Mouse (Mus musculus) hindbrain, embryonic 13.5 days (tissue): ENCODE data around the gene Gm14124. TPM values are rescaled to one million over a fixed set of nuclear protein-coding genes. Genes with fewer than 3 reads are reported as not detected.
A peak's percentile ranks its signal among the peaks of the same experiment; 100 is the strongest.
"Not testable (repeated sequence)": the region's sequence is repeated elsewhere in the genome, so short reads cannot be mapped to it uniquely, and the experiment has no call there.

Experiments
- ATAC-seq: fragments of 200-750 bp; cut with Nextera tagmentation; 2 replicates; pipeline ENCODE4 v1.8.0; 2017; ENCODE audit warnings: moderate TSS enrichment; ENCODE audit not compliant: low FRiP score
- H3K27ac ChIP-seq: fragments of 300-500 bp; sonication (generic); 2 replicates; pipeline ENCODE4 v1.5.1; 2015; ENCODE audit warnings: inconsistent platforms, mild to moderate bottlenecking, moderate library complexity
- H3K27me3 ChIP-seq: fragments of 300-500 bp; sonication (generic); 2 replicates; pipeline ENCODE4 v1.6.1; 2015; ENCODE audit warnings: mild to moderate bottlenecking, inconsistent platforms
- H3K36me3 ChIP-seq: fragments of 300-500 bp; sonication (generic); 2 replicates; pipeline ENCODE4 v1.6.1; 2015; ENCODE audit warnings: mild to moderate bottlenecking, inconsistent platforms
- H3K4me1 ChIP-seq: fragments of 300-500 bp; sonication (generic); replicated peaks from 2 replicates; pipeline ENCODE4 v1.6.1; 2015; ENCODE audit warnings: inconsistent platforms
- H3K4me2 ChIP-seq: fragments of 300-500 bp; sonication (generic); 2 replicates; pipeline ENCODE4 v1.6.1; 2015; ENCODE audit warnings: inconsistent platforms, mild to moderate bottlenecking, moderate library complexity
- H3K4me3 ChIP-seq: fragments of 300-500 bp; sonication (generic); 2 replicates; pipeline ENCODE4 v1.5.1; 2015; ENCODE audit warnings: mild to moderate bottlenecking, inconsistent platforms
- H3K9ac ChIP-seq: fragments of 300-500 bp; sonication (generic); 2 replicates; pipeline ENCODE4 v1.6.1; 2015; ENCODE audit warnings: mild to moderate bottlenecking, inconsistent platforms
- H3K9me3 ChIP-seq: fragments of 300-500 bp; sonication (generic); 2 replicates; pipeline ENCODE4 v1.6.1; 2016; ENCODE audit warnings: inconsistent platforms
- WGBS: fragments of 180-500 bp; shearing (Covaris S2); methylation state at CpG from one replicate; pipeline ENCODE4 v1.1.7; 2015; 5-methylcytosine and 5-hydroxymethylcytosine counted together
- polyA plus RNA-seq: library from polyadenylated mRNA; unstranded; fragments of >200 nt; fragmentation: Nextera tagmentation; extraction: Ambion mirVana; gene quantifications from 2 replicates; pipeline ENCODE4 v1.2.1, GENCODE M21; 2015

Gm14124 gene
- not detected in 2 replicates for polyA plus RNA-seq

DNA sequence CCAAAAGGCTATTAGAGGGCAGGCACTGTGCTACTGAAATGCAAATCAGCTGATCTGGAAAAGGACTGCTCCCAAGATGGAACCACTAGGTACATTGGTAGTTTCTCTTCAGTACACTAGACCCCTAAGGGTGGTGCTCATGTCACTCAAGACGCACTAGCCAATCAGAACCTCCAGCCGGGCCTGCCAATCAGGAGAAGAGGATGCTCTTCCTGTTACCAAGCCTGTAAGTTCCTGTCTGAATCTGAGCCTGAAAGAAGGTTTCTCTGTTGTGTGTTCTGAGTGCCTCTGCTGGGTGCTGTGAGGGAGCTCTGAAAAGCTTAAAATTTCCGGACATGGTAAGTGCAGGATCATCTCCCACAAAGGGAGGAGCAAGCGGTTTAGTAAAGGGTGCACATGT lies at the start of gene Gm14124:
Gene Gm14124, plus strand, starts transcription at position 227 of the 400 bp plus-strand sequence.
- ATAC-seq, H3K9me3 ChIP-seq, H3K4me2 ChIP-seq, H3K4me3 ChIP-seq, H3K36me3 ChIP-seq, H3K27ac ChIP-seq, H3K27me3 ChIP-seq, H3K9ac ChIP-seq, H3K4me1 ChIP-seq: not testable (repeated sequence)
- 83% methylated on average over 4 of the region's 4 CpGs for WGBS

DNA sequence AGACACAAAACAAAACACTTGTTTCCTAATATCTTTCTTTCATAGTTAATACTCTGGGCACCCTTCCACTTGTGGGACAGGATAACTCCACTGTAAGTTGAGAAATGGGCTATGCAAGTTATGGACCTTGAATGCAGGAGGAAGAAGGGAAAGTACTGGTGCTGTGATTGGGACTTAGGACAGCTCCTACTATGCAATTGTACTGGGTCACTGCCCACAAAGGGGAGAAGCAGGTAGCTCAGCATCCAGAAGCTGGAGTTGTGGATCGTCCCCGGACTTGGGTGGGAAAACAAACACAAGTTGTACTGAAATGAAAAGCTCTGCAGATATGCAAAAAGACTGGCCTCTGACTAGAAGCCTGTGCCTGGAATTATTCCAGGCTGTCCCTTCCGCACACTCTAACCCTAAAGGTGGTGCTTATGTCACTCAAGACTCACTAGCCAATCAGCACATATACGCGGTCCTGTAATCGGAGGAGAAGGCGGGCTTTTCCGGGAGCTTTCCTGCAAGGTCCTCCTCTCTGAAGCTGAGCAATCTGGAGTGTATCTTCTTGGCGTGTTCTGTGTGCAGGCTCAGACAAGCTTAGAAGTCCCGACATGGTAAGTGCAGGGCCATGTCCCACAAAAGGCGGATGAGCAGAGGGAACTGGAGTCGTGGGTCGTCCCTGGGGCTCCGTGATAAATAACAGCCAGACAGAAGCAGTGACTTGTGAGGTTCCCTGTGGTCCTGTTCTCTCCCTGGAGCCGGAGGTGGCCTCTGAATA lies 39.5 kb upstream of the Gm14124 start, which contains the start of gene Zfp937:
Gene Zfp937, plus strand, starts transcription at position 474 of the 763 bp plus-strand sequence.
- H3K27ac ChIP-seq = peak within 1 kb of the TSS; percentile 52
- ATAC-seq = peak; percentile 100
- not testable (repeated sequence) for H3K36me3 ChIP-seq, H3K4me1 ChIP-seq, H3K9me3 ChIP-seq, H3K27me3 ChIP-seq
- H3K4me3 ChIP-seq = peak within 1 kb of the TSS; percentile 45
- H3K9ac ChIP-seq = peak within 1 kb of the TSS; percentile 70
- H3K4me2 ChIP-seq = peak within 1 kb of the TSS; percentile 54
- WGBS = 2% methylated on average over 15 of the region's 15 CpGs

DNA sequence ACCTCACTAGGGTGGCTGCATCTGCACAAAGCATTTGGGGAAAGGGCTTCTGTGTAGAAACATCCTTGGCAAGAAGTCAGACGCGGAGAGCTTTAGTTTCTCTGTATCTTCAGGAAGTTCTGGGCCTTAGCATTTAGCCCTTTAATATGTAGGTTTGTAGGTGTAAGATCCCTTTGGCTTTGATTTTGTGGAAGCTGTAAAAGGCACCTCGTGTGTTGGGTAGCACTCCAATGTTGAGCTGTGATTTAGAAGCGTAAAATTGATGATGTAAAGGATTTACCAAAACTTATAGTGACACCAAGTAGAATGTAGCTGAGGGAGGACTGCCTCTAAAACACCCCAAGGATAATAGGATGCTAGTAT lies 39.0 kb upstream of the Gm14124 start:
- 29% methylated on average over 4 of the region's 4 CpGs for WGBS
- peak overlapping the region; percentile 52 for H3K27ac ChIP-seq
- H3K9me3 ChIP-seq, H3K27me3 ChIP-seq, H3K4me1 ChIP-seq, H3K36me3 ChIP-seq: not testable (repeated sequence)
- peak overlapping the region; percentile 45 for H3K4me3 ChIP-seq
- ATAC-seq = peak; percentile 4; the same call in 1 of the 2 replicates
- H3K4me2 ChIP-seq = peak overlapping the region; percentile 54
- H3K9ac ChIP-seq = peak overlapping the region; percentile 70

DNA sequence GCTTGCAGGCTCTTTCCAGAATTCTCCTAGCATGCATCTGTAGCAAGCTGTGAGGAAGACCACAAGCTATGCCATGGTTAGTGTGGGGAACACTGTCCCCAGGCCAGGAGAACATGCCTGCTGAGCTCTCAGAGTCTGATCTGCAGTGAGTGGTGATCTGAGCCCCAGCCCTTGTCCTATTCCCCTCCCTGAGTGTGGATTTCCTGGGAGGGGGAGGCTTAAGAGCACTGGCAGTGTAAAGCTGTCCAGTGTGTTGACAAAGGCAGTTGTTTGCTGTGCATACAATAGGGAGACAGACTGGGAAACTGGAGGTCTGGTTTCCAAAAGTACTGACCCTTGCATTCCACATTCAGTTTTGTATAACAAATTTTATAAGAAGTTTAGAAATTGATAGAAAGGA lies 34.1 kb upstream of the Gm14124 start:
- H3K4me2 ChIP-seq, H3K27me3 ChIP-seq, ATAC-seq, H3K4me1 ChIP-seq, H3K27ac ChIP-seq, H3K9ac ChIP-seq, H3K4me3 ChIP-seq, H3K36me3 ChIP-seq, H3K9me3 ChIP-seq: not testable (repeated sequence)

DNA sequence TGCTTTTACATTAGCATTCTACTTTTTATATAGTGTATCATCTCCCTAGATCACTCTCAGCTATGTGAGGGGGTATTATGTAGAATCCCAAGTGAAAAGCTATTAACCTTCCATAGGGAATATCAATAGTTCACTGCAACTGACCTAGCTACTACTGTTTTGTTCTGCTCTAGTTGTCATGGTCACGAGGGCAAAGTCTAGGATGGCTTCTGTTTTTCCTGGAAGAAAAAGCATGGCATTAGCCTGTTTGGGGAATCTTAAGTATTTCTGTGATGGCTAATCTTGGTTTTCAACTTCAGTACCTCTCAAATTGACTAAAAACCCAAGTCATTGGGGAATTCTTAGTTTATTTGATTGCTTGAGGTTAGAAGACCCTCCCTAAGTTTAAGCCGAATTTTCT lies 14.1 kb upstream of the Gm14124 start:
- no peak overlapping the region for H3K4me2 ChIP-seq
- no peak for ATAC-seq
- H3K4me1 ChIP-seq = no peaks in the 10 kb centered on the region
- 94% methylated on average over 2 of the region's 2 CpGs for WGBS
- no peak overlapping the region for H3K4me3 ChIP-seq
- H3K27me3 ChIP-seq = no peaks in the 10 kb centered on the region
- peaks cover 43% of the 10 kb centered on the region for H3K36me3 ChIP-seq
- H3K27ac ChIP-seq = no peak overlapping the region
- H3K9ac ChIP-seq = no peak overlapping the region
- H3K9me3 ChIP-seq = peaks cover 37% of the 10 kb centered on the region

DNA sequence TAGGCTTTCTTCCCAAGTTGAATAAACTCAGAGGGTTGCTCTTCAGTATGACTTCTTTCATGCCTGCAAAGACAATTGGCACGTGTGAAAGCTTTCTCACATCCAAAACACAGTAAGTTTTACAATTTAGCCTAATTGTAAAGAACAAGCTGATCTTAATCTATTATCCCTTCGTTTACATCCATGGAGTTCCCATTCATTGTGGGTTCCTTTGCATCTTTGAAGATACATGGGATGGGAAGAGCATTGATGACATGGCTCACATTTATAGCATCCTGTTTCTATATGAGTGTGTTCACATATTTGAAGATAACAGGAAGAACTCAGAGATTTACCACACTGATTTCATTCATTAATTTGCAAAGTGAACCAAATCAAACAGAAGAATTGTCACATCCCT lies 1.8 kb upstream of the Gm14124 start, which contains the start of gene Gm21994:
Gene Gm21994, minus strand, starts transcription at position 101 of the 400 bp plus-strand sequence.
- H3K9me3 ChIP-seq, H3K27me3 ChIP-seq, H3K4me3 ChIP-seq, H3K27ac ChIP-seq, ATAC-seq, H3K36me3 ChIP-seq, H3K4me1 ChIP-seq, H3K9ac ChIP-seq, H3K4me2 ChIP-seq: not testable (repeated sequence)
- WGBS = 60% methylated on average over 2 of the region's 2 CpGs

DNA sequence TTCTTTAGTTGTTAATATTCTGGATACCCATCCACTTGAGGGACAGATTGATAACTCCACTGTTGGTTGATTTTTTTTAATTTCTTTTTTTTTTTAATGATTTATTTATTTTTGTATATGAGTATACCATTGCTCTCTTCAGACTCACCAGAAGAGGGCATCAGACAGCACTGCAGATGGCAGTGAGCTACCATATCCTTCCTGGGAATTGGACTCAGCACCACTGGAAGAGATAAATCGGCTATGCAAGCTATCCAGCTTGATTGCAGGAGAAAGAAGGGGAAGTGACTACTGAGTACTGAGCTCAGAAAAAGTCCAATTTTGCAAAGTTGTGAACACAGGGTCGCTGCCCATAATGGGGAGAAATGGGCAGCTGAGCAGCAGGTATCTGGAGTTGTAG lies 456 bp upstream of the Gm14124 start:
- not testable (repeated sequence) for H3K36me3 ChIP-seq, H3K27ac ChIP-seq, ATAC-seq, H3K4me1 ChIP-seq, H3K4me3 ChIP-seq, H3K9ac ChIP-seq, H3K4me2 ChIP-seq, H3K27me3 ChIP-seq, H3K9me3 ChIP-seq
- 73% methylated on average over 2 of the region's 2 CpGs for WGBS

DNA sequence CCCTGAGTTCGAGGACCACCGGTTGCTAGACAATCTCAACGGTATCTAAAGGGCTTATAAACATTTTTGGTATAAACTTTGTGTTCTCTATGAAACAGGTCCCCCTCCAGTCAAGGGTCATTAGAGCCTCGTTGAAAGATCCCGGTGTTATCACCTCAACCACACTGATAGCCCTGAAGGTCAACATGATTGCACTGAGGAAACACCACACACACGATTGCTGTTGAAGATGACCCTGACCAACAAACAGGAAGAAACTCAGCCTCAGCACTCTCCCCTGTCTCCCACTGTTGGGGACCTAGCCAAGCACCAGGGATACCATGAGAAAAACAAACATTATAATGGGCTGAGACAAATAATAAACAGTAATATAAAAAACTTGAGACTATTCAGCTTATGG lies 36.4 kb downstream of the Gm14124 start:
- Histone ChIP-seq H3K9me3 (no peaks in the 10 kb centered on the region), H3K27me3 (no peaks in the 10 kb centered on the region), H3K36me3 (no peaks in the 10 kb centered on the region), H3K27ac (no peak overlapping the region), H3K9ac (no peak overlapping the region), H3K4me1 (no peaks in the 10 kb centered on the region), H3K4me2 (no peak overlapping the region), H3K4me3 (no peak overlapping the region)
- WGBS = 89% methylated on average over 6 of the region's 6 CpGs
- ATAC-seq = no peak

DNA sequence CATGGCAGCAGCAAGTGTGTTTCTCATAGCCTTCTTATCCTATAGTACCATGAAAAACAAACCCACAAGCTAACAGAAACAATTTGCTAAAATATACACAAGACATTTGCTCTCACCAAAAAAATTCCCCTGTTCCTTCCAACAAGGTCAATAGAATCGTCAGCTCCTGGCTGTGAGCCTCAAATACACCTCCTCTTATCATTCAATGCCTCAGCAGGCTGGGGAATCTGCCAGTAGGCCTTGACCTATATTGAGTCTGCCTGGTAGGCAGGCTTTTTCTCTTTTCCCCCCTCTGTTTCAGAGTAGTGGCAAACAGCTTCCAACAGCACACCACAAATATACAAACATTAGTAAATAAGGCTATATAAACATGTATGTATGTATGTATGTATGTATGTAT lies 41.8 kb downstream of the Gm14124 start:
- no peak for ATAC-seq
- Histone ChIP-seq H3K27me3 (no peaks in the 10 kb centered on the region), H3K27ac (no peak overlapping the region), H3K4me1 (no peaks in the 10 kb centered on the region), H3K36me3 (no peaks in the 10 kb centered on the region), H3K4me2 (no peak overlapping the region), H3K4me3 (no peak overlapping the region), H3K9ac (no peak overlapping the region), H3K9me3 (no peaks in the 10 kb centered on the region)
- WGBS = 56% methylated on average over 1 of the region's 1 CpGs

DNA sequence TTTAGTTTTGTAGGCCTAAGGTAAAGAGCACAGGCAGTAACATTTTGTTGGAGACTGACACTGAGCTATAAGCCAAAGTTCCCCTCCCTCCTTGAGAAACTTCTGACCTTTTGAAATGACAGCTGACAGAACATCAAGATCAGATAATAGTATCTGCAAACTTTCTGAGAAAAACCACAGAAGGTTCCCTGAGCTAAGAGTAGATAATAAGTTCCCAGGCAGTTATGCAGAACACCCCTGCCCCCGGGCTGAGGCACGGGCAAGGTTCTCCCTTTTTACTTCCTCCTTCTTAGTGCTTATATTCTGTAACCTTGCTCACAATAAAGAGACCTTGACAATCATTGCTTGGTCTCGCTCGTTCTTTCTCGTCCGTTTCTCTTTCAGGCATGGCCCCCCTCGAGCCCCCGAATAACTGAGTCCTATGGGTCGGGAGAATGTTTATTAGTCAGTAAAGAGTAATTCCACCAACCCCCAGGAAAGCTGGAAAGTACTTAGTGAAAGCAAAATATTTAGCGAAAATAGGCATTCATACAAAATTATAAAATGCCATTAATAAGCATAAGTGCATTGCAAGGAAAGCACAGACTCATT lies 50.0 kb downstream of the Gm14124 start:
- no peak overlapping the region for H3K4me3 ChIP-seq
- H3K27me3 ChIP-seq = no peaks in the 10 kb centered on the region
- H3K9ac ChIP-seq = no peak overlapping the region
- H3K9me3 ChIP-seq = no peaks in the 10 kb centered on the region
- H3K4me1 ChIP-seq = 0 out of 2 replicates have a peak, but pooled peaks cover 2% of the 10 kb centered on the region
- H3K4me2 ChIP-seq = no peak overlapping the region
- H3K27ac ChIP-seq = no peak overlapping the region
- no peak for ATAC-seq
- H3K36me3 ChIP-seq = no peaks in the 10 kb centered on the region
- 90% methylated on average over 10 of the region's 10 CpGs for WGBS

DNA sequence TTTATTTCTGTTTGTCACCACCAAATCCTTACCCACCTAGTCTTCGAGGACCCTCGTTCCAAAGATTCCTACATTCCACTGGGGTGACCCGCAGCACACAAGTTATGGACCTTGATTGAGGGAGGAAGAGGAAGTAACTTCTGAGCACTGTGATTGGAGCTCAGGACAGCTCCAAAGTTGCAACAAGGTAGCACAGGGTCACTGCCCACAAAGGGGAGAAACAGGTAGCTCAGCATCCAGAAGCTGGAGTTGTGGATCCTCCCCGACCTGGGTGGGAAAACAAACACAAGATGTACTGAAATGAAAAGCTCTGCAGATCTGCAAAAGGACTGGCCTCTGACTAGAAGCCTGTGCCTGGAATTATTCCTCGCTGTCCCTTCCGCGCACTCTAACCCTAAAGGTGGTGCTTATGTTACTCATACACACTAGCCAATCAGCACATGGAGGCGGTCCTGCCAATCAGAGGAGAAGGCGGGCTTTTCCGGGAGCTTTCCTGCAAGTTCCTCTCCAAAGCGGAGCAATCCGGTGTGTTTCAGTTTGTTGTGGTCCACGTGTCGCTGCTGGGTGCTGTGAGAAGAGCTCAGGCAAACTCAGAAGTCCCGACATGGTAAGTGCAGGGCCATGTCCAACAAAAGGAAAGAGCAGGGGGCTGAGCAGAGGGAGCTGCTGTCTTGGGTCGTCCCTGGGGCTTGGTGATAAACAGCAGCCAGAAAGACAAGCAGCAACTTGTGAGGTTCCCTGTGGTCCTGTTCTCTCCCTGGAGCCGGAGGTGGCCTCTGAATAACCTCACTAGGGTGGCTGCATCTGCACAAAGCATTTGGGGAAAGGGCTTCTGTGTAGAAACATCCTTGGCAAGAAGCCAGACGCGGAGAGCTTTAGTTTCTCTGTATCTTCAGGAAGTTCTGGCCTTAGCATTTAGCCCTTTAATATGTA lies 53.9 kb downstream of the Gm14124 start:
- peak; percentile 99 for ATAC-seq
- Histone ChIP-seq H3K4me3 (peak overlapping the region; percentile 49), H3K9ac (peak overlapping the region; percentile 67), H3K4me2 (peak overlapping the region; percentile 56)
- not testable (repeated sequence) for H3K9me3 ChIP-seq, H3K4me1 ChIP-seq, H3K36me3 ChIP-seq, H3K27ac ChIP-seq, H3K27me3 ChIP-seq
- 19% methylated on average over 19 of the region's 19 CpGs for WGBS

DNA sequence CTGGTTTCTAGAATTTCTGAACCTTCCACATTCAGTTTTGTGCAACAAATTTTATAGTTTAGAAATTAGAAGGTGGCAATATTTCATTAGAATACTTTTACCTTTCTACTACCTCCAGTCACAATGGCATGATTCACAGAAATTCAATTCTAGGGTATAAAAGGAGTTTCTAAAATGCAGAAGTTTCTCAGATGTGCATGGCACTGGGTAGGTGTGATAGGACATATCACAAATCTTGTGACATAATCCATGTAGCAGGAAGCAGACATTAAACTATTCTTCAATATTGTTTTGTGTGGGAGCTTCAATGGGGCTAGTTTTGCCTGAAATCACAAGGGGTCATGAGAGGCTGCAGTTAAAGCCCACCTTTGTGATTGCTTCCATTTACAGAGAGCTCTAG lies 58.8 kb downstream of the Gm14124 start:
- H3K9ac ChIP-seq = no peak overlapping the region
- peaks cover 39% of the 10 kb centered on the region for H3K9me3 ChIP-seq
- no peak overlapping the region for H3K27ac ChIP-seq
- H3K4me2 ChIP-seq = no peak overlapping the region
- peaks cover 43% of the 10 kb centered on the region for H3K36me3 ChIP-seq
- ATAC-seq = no peak
- H3K4me1 ChIP-seq = 0 out of 2 replicates have a peak, but pooled peaks cover 2% of the 10 kb centered on the region
- no peaks in the 10 kb centered on the region for H3K27me3 ChIP-seq
- no peak overlapping the region for H3K4me3 ChIP-seq
